Mouse (Mus musculus) liver, embryonic 14.5 days (tissue): ENCODE data around the gene Arl4d. TPM values are rescaled to one million over a fixed set of nuclear protein-coding genes. Genes with fewer than 3 reads are reported as not detected.

Experiments used
- ATAC-seq: fragments of 200-750 bp; cut with Nextera tagmentation; 2 replicates; pipeline ENCODE4 v1.8.0; 2017; ENCODE audit warnings: moderate number of reproducible peaks, mild to moderate bottlenecking, moderate library complexity; ENCODE audit not compliant: insufficient read depth
- DNase-seq, 3 experiments: peaks; one replicate each; pipeline ENCODE4 v3.0.0-alpha.2; 2012 to 2013; ENCODE audit warnings: low read depth in 3 of 3, low spot score in 3 of 3
- H3K27ac ChIP-seq: fragments of 300-500 bp; sonication (generic); 2 replicates; pipeline ENCODE4 v1.5.1; 2014; ENCODE audit warnings: moderate library complexity, mild to moderate bottlenecking, control low read depth, inconsistent platforms
- H3K27me3 ChIP-seq: fragments of 300-500 bp; sonication (generic); 2 replicates; pipeline ENCODE4 v1.6.1; 2014; ENCODE audit warnings: mild to moderate bottlenecking, low read length, moderate library complexity; ENCODE audit not compliant: control insufficient read depth, insufficient read depth
- H3K36me3 ChIP-seq: fragments of 300-500 bp; sonication (generic); replicated peaks from 2 replicates; pipeline ENCODE4 v1.6.1; 2014; ENCODE audit warnings: low read depth; ENCODE audit not compliant: control insufficient read depth, insufficient read depth
- H3K4me1 ChIP-seq, 2 experiments: fragments of 200-500 bp in 1 of 2; fragments of 300-500 bp in 1 of 2; sonication (generic) in 1 of 2; replicated peaks; 2 replicates each; pipeline ENCODE4 v1.6.1; 2012 to 2014; ENCODE audit warnings: antibody characterized with exemption in 1 of 2, inconsistent platforms in 1 of 2, low read length in 1 of 2; ENCODE audit not compliant: control insufficient read depth in 2 of 2, insufficient read depth in 2 of 2
- H3K4me2 ChIP-seq: fragments of 300-500 bp; sonication (generic); 2 replicates; pipeline ENCODE4 v1.6.1; 2014; ENCODE audit warnings: low read depth, mild to moderate bottlenecking, control low read depth, moderate library complexity
- H3K4me3 ChIP-seq, 2 experiments: fragments of 200-500 bp in 1 of 2; fragments of 300-500 bp in 1 of 2; sonication (generic) in 1 of 2; 2 replicates each; pipeline ENCODE4 v1.5.1; 2012 to 2014; ENCODE audit warnings: low read depth in 2 of 2, low read length in 2 of 2, mild to moderate bottlenecking in 2 of 2, control low read depth in 1 of 2, inconsistent platforms in 1 of 2, moderate library complexity in 1 of 2; ENCODE audit not compliant: insufficient read depth in 1 of 2
- H3K9ac ChIP-seq: fragments of 300-500 bp; sonication (generic); replicated peaks from 2 replicates; pipeline ENCODE4 v1.6.1; 2014; ENCODE audit warnings: mild to moderate bottlenecking, control low read depth, moderate library complexity
- H3K9me3 ChIP-seq: fragments of 300-500 bp; sonication (generic); 2 replicates; pipeline ENCODE4 v1.6.1; 2016; ENCODE audit warnings: low read length, mixed read lengths; ENCODE audit not compliant: control insufficient read depth
- CTCF ChIP-seq: IDR thresholded peaks from 2 replicates; pipeline ENCODE4 v1.5.1; 2016; ENCODE audit warnings: antibody characterized with exemption, low read depth, control low read depth
- EP300 ChIP-seq: IDR thresholded peaks from 2 replicates; pipeline ENCODE4 v1.6.1; 2016; ENCODE audit warnings: antibody characterized with exemption, low read depth
- WGBS: fragments of 180-500 bp; shearing (Covaris S2); extraction: QIAGEN DNeasy Blood & Tissue Kit; methylation state at CpG from one replicate; pipeline ENCODE4 v1.1.7; 2014; ENCODE audit not compliant: insufficient replicate concordance; 5-methylcytosine and 5-hydroxymethylcytosine counted together
- polyA plus RNA-seq, 2 experiments: library from polyadenylated mRNA; depleted of rRNA in 1 of 2; stranded (reverse) in 1 of 2; unstranded in 1 of 2; fragments of >200 nt; fragmentation: Nextera tagmentation in 1 of 2; extraction: Ambion mirVana in 1 of 2; gene quantifications; 2 replicates each; pipeline versions ENCODE4 v1.2.1 to v1.2.3; 2012 to 2014

Arl4d gene
- polyA plus RNA-seq, 2 experiments: 0.46 to 0.84 TPM

GRCm38 (mm10) chr11:101695906-101696661, 30.7 kb downstream of the Arl4d start:
- peak overlapping the region; percentile 50 for H3K9ac ChIP-seq
- H3K27ac ChIP-seq: peak overlapping the region; percentile 1
- peak in 2 of 3 experiments; percentile 15 to 28 for DNase-seq

GRCm38 (mm10) chr11:101697156-101697861, 32.0 kb downstream of the Arl4d start:
- ATAC-seq (peak; percentile 89), DNase-seq (peak; percentile 49 to 77 (median 53))
- H3K9me3 ChIP-seq: no peaks in the 10 kb centered on the region
- peak; percentile 69 for TF ChIP-seq EP300
- peak; percentile 19; the same call in 1 of the 2 replicates for TF ChIP-seq CTCF
- peaks cover 27 to 39% of the 10 kb centered on the region in 2 experiments for H3K4me1 ChIP-seq
- no peaks in the 10 kb centered on the region for H3K36me3 ChIP-seq
- WGBS: 21% methylated on average over 9 of the region's 9 CpGs
- H3K4me3 ChIP-seq: no peak overlapping the region
- H3K27ac ChIP-seq: peak overlapping the region; percentile 1
- H3K4me2 ChIP-seq: peak overlapping the region; percentile 68
- no peaks in the 10 kb centered on the region for H3K27me3 ChIP-seq
- no peak overlapping the region for H3K9ac ChIP-seq

More at GRCm38 (mm10) chr11:101695906-101696661, 30.7 kb downstream of the Arl4d start:
- TF ChIP-seq EP300 (no peak), CTCF (no peak)
- Histone ChIP-seq H3K27me3 (no peaks in the 10 kb centered on the region), H3K4me3 (peak overlapping the region; percentile 11 to 26), H3K4me1 (peaks cover 27 to 39% of the 10 kb centered on the region in 2 experiments), H3K36me3 (no peaks in the 10 kb centered on the region), H3K9me3 (no peaks in the 10 kb centered on the region), H3K4me2 (peak overlapping the region; percentile 68)
- 6% methylated on average over 20 of the region's 20 CpGs for WGBS
- ATAC-seq: no peak

GRCm38 (mm10) chr11:101698114-101698513, 32.8 kb downstream of the Arl4d start:
- no peaks in the 10 kb centered on the region for H3K9me3 ChIP-seq
- ATAC-seq (no peak), DNase-seq (no peak)
- no peak overlapping the region; the same call in 1 of the 2 replicates for H3K27ac ChIP-seq
- TF ChIP-seq CTCF (no peak; the same call in 1 of the 2 replicates), EP300 (no peak)
- H3K36me3 ChIP-seq: no peaks in the 10 kb centered on the region
- peaks cover 27 to 39% of the 10 kb centered on the region in 2 experiments for H3K4me1 ChIP-seq
- no peak overlapping the region for H3K4me3 ChIP-seq
- peak overlapping the region; percentile 68; the same call in 1 of the 2 replicates for H3K4me2 ChIP-seq
- H3K27me3 ChIP-seq: no peaks in the 10 kb centered on the region
- H3K9ac ChIP-seq: no peak overlapping the region

GRCm38 (mm10) chr11:101699556-101699955, 34.2 kb downstream of the Arl4d start:
- no peak for TF ChIP-seq EP300
- no peak for TF ChIP-seq CTCF
- H3K4me2 ChIP-seq: no peak overlapping the region
- H3K4me3 ChIP-seq: no peak overlapping the region
- ATAC-seq (no peak), DNase-seq (no peak)
- no peak overlapping the region for H3K27ac ChIP-seq
- H3K9ac ChIP-seq: no peak overlapping the region
- H3K9me3 ChIP-seq: no peaks in the 10 kb centered on the region
- 70% methylated on average over 1 of the region's 1 CpGs for WGBS
- H3K36me3 ChIP-seq: no peaks in the 10 kb centered on the region
- H3K27me3 ChIP-seq: no peaks in the 10 kb centered on the region
- peaks cover 27 to 39% of the 10 kb centered on the region in 2 experiments for H3K4me1 ChIP-seq

- no peaks in the 10 kb centered on the region for H3K36me3 ChIP-seq
- no peak for ATAC-seq
- no peaks in the 10 kb centered on the region for H3K9me3 ChIP-seq
- no peak overlapping the region for H3K4me2 ChIP-seq
- H3K4me1 ChIP-seq: peaks cover 27 to 39% of the 10 kb centered on the region in 2 experiments
- no peak overlapping the region for H3K9ac ChIP-seq
- no peaks in the 10 kb centered on the region for H3K27me3 ChIP-seq
- TF ChIP-seq EP300: no peak
- WGBS: 65% methylated on average over 7 of the region's 7 CpGs
- H3K4me3 ChIP-seq: no peak overlapping the region
- H3K27ac ChIP-seq: no peak overlapping the region
- DNase-seq: no peak
Measured at GRCm38 (mm10) chr11:101699991-101700390, 34.6 kb downstream of the Arl4d start.
